Mouse (Mus musculus) gastrocnemius, adult 18-20 months (tissue): Measurements from ENCODE around the gene Ttyh1. TPM values are rescaled to one million over a fixed set of nuclear protein-coding genes. Genes with fewer than 3 reads are reported as not detected.
A peak's percentile ranks its signal among the peaks of the same experiment; 100 is the strongest.

Experiments
- DNase-seq: peaks from one replicate; pipeline ENCODE4 v3.0.0; 2021; ENCODE audit warnings: low spot score
- total RNA-seq, 2 experiments: library from RNA; stranded (reverse); gene quantifications; 2 replicates each; pipeline ENCODE4 v1.2.3; 2021

The Ttyh1 gene
- total RNA-seq, 2 experiments from 2014 or later = 0.81 to 1.6 TPM

GRCm38 (mm10) chr7:4122076-4122768 lies 3.0 kb downstream of the Ttyh1 start:
- no peak for DNase-seq

GRCm38 (mm10) chr7:4122783-4123182 lies 3.6 kb downstream of the Ttyh1 start:
- DNase-seq = no peak

GRCm38 (mm10) chr7:4123732-4124131 lies 4.5 kb downstream of the Ttyh1 start:
- DNase-seq = no peak

DNA sequence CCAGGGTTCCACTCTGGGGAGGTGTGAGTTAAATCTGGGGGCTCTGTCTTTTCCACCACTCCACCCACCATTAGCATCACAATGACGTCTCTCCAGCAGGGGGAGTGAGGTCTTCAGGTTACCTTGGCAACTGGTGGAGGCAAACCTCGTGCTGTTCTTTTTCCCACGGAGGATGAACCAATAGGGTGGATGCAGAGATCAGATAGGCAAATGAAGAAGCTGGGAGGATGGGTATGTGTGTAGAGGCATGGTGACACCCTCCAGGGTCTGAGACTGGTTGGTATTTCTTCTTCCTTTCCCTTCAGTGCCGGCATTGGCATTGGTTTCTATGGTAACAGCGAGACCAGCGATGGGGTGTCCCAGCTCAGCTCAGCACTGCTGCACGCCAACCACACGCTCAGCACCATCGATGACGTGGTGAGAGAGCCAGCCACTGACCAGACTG lies 5.1 kb downstream of the Ttyh1 start:
- DNase-seq = no peak

DNA sequence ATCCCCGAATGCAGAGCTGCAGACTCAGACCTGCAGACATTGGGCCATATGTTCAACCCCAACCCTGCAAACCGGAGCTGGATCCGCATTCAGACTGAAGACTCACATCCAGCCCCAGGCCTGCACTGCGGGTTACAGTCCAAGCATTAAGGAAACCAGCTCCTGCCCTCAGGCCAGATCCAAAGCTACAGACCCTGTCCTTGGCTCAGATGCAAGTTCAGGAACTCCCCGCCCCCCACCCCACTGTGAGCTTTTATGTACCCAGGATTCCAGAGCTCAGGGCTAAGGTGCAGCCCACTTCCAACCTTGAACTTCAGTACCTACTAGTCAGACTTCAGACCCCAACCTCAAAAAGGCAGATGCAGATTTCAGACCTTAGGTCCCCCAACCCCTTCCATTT lies 5.6 kb downstream of the Ttyh1 start:
- no peak for DNase-seq

GRCm38 (mm10) chr7:4125306-4125705 lies 6.1 kb downstream of the Ttyh1 start:
- no peak for DNase-seq

- DNase-seq = no peak
Measured at GRCm38 (mm10) chr7:4126992-4127785, 8.0 kb downstream of the Ttyh1 start.

GRCm38 (mm10) chr7:4127894-4128293 lies 8.7 kb downstream of the Ttyh1 start:
- DNase-seq = no peak

DNA sequence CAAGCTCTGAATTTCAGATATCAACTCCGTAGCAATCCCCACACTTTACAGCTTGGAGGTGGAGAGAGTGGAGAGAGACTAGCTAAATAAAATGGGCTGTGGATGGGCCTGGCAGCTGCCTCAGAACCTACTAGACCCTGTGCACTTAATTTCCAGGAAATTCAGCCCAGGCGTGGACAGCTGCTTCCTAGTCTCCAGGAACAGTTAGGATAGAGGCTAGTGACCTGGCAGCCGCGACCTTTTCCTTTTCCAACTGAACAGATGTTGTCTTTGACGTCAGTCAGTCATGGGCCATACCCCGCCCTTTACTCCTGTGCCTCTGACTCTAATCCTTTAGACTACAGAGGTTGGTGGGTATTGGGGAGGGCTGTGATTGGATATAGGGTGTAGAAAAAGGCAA lies 9.7 kb downstream of the Ttyh1 start:
- DNase-seq = peak; percentile 72

- DNase-seq = peak; percentile 80
Measured at GRCm38 (mm10) chr7:4130686-4131452, 11.7 kb downstream of the Ttyh1 start.

DNA sequence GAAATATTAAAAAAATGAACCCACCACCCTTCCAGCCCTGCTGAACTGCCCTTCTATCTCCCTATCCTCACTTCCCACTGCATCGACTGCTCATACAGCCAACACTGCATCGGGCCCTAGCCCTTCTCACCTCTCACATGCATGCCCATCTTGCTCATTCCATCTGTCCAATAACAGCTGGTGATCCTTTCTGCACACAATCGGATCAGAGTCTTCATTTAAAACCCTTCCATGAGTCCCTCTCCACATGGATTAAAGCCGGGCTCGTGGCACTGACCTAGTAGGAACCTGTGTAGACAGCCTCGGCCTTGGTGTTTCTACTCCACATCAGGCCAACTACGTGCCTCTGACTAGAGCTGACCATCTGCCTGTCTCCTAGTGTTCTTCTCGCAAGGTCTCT lies 12.8 kb downstream of the Ttyh1 start:
- no peak for DNase-seq

- DNase-seq = no peak
Measured at GRCm38 (mm10) chr7:4132581-4132980, 13.4 kb downstream of the Ttyh1 start.

DNA sequence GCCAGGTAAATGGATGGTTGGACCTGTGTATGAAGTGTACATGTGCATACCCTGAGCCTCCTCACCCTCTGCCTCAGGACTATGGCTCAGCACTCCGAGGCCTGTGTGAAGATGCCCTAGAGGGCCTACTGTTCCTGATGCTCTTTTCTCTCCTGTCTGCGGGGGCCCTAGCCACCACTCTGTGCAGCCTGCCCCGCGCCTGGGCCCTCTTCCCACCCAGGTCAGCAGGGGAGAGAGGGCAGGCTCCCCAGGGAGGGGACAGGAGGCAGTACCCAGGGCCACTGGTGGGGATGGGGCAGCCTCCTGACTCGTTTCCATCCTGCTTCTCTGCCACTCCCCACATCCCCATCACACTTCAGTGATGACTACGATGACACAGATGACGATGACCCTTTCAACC lies 13.8 kb downstream of the Ttyh1 start:
- no peak for DNase-seq

DNA sequence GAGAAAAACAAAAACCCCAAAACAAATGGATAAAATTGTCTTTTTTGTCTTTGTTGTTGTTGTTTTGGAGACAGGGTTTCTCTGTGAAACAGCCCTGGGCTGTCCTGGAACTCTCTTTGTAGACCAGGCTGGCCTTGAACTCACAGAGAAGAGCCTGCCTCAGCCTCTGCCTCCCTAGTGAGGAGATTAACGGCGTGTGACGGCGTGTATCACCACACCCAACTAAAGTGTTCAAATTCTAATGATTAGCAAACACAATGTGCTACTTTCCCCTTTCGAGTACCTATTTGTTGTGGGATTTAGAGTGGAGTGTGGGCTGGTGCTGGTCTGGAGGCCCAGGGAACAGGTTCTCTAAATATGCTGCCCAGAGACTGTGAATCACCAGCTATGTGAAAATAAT lies 15.7 kb downstream of the Ttyh1 start:
- DNase-seq = no peak

DNA sequence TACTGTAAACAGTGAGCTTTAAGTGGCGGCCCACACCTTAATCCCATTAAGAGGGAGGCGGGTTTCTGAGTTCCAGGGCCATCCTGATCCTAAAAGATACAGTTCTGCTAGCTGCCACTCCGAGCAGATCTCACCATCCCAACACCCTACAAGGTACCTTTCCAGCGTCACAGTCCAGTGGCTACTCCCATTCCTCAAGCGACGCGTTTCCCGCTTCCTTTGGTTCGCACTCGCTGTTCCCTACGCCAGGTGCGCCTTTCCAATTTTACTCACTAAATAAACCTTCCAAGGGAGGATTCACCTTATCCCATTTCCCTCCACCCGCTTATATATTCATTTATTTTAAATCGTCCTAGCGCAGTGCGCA lies 17.2 kb downstream of the Ttyh1 start:
- DNase-seq = no peak

DNA sequence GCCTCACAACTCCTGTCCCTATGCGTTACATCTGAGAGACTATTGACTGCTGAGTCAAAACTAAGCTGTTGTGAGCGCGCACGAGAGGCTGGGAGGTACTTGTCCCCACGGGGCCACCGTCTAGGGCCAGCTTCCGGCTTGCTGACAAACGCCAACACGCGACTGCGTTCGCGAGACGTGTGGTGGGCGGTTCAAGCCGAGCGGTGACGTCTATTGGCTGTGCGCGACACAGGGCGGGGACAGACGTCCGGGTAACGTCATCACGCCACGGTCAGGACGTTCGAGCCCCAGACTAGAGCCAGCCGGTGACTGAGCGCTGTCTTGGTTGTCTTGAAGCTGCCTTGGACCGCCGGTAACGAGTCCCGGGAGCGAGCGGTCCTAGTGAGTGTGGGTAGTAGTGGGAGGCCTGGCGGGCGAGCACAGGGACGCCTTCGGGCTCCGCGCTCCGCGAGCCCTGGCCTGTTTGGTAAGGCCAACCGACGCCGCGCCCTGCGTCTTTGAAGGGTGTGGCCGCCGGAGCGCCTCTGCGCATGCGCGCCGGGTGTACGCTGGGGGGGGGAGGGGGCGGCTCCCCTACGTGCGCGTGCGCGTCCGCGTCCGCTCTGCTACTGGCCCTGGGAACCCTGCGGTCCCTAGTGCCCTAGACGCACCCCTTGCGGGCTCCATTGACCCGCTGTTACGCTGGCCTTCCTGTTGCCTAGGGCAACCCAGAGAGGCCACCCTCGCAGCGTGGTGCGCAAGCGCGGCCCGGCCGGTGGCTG lies 17.7 kb downstream of the Ttyh1 start, which contains the start of gene Leng8:
Gene Leng8, plus strand, starts transcription at position 269 of the 761 bp plus-strand sequence.
- peak; percentile 99 for DNase-seq

GRCm38 (mm10) chr7:4137746-4138145 lies 18.5 kb downstream of the Ttyh1 start:
- no peak for DNase-seq

- no peak for DNase-seq
Measured at GRCm38 (mm10) chr7:4138181-4138580, 19.0 kb downstream of the Ttyh1 start.

DNA sequence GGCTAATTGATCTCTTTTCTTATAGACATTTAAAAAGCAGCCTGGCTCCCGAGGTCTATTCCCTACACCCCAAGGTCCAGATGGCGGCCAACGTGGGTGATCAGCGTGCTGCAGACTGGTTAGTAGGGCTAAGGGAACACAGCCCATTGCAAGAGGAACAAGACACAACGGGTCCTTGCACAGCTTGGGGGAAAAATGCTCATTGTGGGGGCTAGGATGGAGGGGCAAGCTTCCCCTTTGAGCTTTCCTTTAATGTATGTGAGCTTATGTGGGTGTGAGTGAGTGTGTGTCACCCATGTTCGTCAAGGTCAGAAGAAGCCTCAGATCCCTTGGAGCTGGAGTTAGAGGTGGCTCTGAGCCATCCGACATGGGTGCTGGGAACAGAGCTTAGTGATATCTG lies 19.5 kb downstream of the Ttyh1 start:
- DNase-seq = no peak

DNA sequence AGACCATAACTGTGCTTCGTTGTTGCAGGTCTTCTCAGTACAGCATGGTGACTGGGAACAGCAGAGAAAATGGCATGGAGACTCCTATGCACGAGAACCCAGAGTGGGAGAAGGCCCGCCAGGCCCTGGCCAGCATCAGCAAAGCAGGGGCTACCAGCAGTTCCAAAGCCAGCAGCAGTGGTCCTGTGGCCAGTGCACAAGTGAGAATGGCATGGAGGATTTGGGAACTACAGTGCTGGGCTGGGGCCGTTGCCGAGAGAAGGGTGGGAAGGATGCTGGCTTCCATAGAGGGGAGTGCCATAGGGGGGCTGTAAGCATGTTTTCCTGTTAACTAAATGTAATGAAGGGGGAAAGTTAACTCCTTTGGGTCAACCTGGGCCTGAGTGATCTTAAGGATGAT lies 20.2 kb downstream of the Ttyh1 start:
- no peak for DNase-seq

GRCm38 (mm10) chr7:4141648-4142325 lies 22.6 kb downstream of the Ttyh1 start:
- no peak for DNase-seq
